Mouse (Mus musculus) bone marrow macrophage, adult 2 months (primary cell): ENCODE results near the gene Myh9.

Experiments used
- CTCF ChIP-seq: IDR thresholded peaks from 2 replicates; pipeline ENCODE4 v1.5.1; 2012; ENCODE audit warnings: low read depth, mild to moderate bottlenecking, low read length, moderate library complexity
- POLR2A ChIP-seq: IDR thresholded peaks from 2 replicates; pipeline ENCODE4 v1.6.1; 2012; ENCODE audit warnings: mild to moderate bottlenecking, low read depth, low read length, borderline replicate concordance

GRCm38 (mm10) chr15:77882797-77883696, 41.1 kb upstream of the Myh9 start:
- TF ChIP-seq CTCF (no peak), POLR2A (no peak)
